Comparison of ENCODE assay signal across 26 mouse cellular contexts in the genomic region with DNA sequence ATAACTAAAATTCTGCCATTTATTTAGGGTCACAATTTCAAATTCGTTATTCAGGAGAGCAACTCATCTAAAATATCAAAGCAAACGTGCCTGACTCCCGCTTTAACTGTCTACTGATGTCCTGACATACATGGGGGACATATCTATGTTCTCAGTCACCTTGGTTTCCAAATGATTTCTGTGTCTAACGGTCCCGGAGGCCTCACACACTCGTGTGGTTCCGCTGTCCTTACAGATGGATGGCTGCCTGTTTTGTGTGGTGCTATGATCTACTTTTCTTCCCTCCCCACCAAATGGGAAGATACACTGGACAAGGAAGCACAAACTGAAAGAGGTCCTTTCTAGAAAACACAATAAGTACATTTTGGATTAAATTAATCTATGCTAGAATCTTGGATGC.
"Had no signal": no experiment of that assay in that cellular context is flagged by ENCODE, and none has a peak within 500 bp of the region (broad histone marks: within the 10 kb centered on the region; RNA-seq: fewer than 3 reads in every experiment).

No protein-coding gene starts in this region.

- DNase-seq: cerebellum, adult 2 months; cerebellum, adult 8-10 months; cerebellum, adult 9-10 months; cerebellum, adult 9-11 months; cerebellum, postnatal 10 days; cerebellum, postnatal 14 days; cerebellum, postnatal 25 days; cerebellum, postnatal 36 days; embryo, embryonic 11 days; forebrain, postnatal 0 days; gastrocnemius, adult 2 months; gastrocnemius, postnatal 10 days; gastrocnemius, postnatal 14 days; gastrocnemius, postnatal 25 days; gastrocnemius, postnatal 36 days; heart, adult 18-20 months; heart, adult 2 months had no signal

- H3K4me3 ChIP-seq: embryonic facial prominence, embryonic 10.5 days; embryonic facial prominence, embryonic 12.5 days; embryonic facial prominence, embryonic 13.5 days; embryonic facial prominence, embryonic 15.5 days; erythroblast, embryonic 14.5 days; forebrain, embryonic 10.5 days; forebrain, embryonic 12.5 days; forebrain, embryonic 13.5 days; forebrain, embryonic 15.5 days; gastrocnemius, adult 2 months; heart, adult 2 months had no signal

- H3K36me3 ChIP-seq: embryonic facial prominence, embryonic 10.5 days; embryonic facial prominence, embryonic 12.5 days; embryonic facial prominence, embryonic 13.5 days; embryonic facial prominence, embryonic 15.5 days; forebrain, embryonic 10.5 days; forebrain, embryonic 12.5 days; forebrain, embryonic 15.5 days had no signal

- H3K27me3 ChIP-seq: embryonic facial prominence, embryonic 12.5 days; embryonic facial prominence, embryonic 13.5 days; embryonic facial prominence, embryonic 15.5 days; forebrain, embryonic 13.5 days; forebrain, embryonic 15.5 days had no signal

- H3K9me3 ChIP-seq: embryonic facial prominence, embryonic 10.5 days; embryonic facial prominence, embryonic 12.5 days; embryonic facial prominence, embryonic 13.5 days; embryonic facial prominence, embryonic 15.5 days; forebrain, embryonic 10.5 days; forebrain, embryonic 12.5 days; forebrain, embryonic 13.5 days; forebrain, embryonic 15.5 days had no signal

- H3K27ac ChIP-seq: embryonic facial prominence, embryonic 10.5 days; embryonic facial prominence, embryonic 12.5 days; embryonic facial prominence, embryonic 13.5 days; embryonic facial prominence, embryonic 15.5 days; forebrain, embryonic 10.5 days; forebrain, embryonic 12.5 days; forebrain, embryonic 13.5 days; forebrain, embryonic 15.5 days; gastrocnemius, adult 2 months; heart, adult 2 months had no signal

- H3K4me1 ChIP-seq: embryonic facial prominence, embryonic 10.5 days; embryonic facial prominence, embryonic 12.5 days; embryonic facial prominence, embryonic 15.5 days had no signal
